In genomic region chr19:10472958-10473357, GRCm38 (mm10) we compare ENCODE assay signal across 20 mouse cellular contexts. TPM values are rescaled to one million over a fixed set of nuclear protein-coding genes. Genes with fewer than 3 reads are reported as not detected.
"Had no signal": no experiment of that assay in that cellular context is flagged by ENCODE, and none has a peak within 500 bp of the region (broad histone marks: within the 10 kb centered on the region; RNA-seq: fewer than 3 reads in every experiment).

No protein-coding gene starts in this region.

- H3K9me3 ChIP-seq: intestine, embryonic 15.5 days; kidney, embryonic 15.5 days; limb, embryonic 12.5 days; limb, embryonic 15.5 days; midbrain, embryonic 13.5 days; stomach, embryonic 15.5 days had no signal

- H3K36me3 ChIP-seq: intestine, embryonic 15.5 days; kidney, embryonic 15.5 days; limb, embryonic 12.5 days; limb, embryonic 15.5 days; midbrain, embryonic 13.5 days; stomach, embryonic 15.5 days had no signal

- DNase-seq: kidney, adult 11 months; kidney, adult 8-10 months; kidney, postnatal 10 days; kidney, postnatal 36 days; liver, postnatal 0 days; lung, embryonic 14.5 days; right cerebral cortex, postnatal 4 days; thymus, adult 18-20 months; thymus, postnatal 36 days had no signal

- H3K4me3 ChIP-seq: intestine, embryonic 15.5 days; kidney, embryonic 15.5 days; limb, embryonic 12.5 days; limb, embryonic 15.5 days; midbrain, embryonic 13.5 days; stomach, embryonic 15.5 days had no signal

- H3K4me2 ChIP-seq: intestine, embryonic 15.5 days; kidney, embryonic 15.5 days; limb, embryonic 12.5 days; limb, embryonic 15.5 days; liver, embryonic 11.5 days; lung, embryonic 14.5 days; midbrain, embryonic 13.5 days; stomach, embryonic 15.5 days had no signal

- H3K27ac ChIP-seq: intestine, embryonic 15.5 days; kidney, embryonic 15.5 days; limb, embryonic 12.5 days; limb, embryonic 15.5 days; liver, embryonic 14.5 days; macrophage; midbrain, embryonic 13.5 days; stomach, embryonic 15.5 days had no signal

- H3K9ac ChIP-seq: intestine, embryonic 15.5 days; kidney, embryonic 15.5 days; limb, embryonic 12.5 days; limb, embryonic 15.5 days; liver, embryonic 14.5 days; liver, postnatal 0 days; lung, embryonic 14.5 days; midbrain, embryonic 13.5 days; stomach, embryonic 15.5 days had no signal

- ATAC-seq: intestine, embryonic 15.5 days; liver, postnatal 0 days; lung, postnatal 0 days had no signal

- H3K4me1 ChIP-seq: limb, embryonic 12.5 days; limb, embryonic 15.5 days had no signal

- H3K27me3 ChIP-seq: limb, embryonic 15.5 days; midbrain, embryonic 13.5 days; stomach, embryonic 15.5 days had no signal

RNA-seq across cellular contexts. Expression of gene Ppp1r32, which starts 9.8 kb away (rescaled TPM):
- polyA plus RNA-seq: kidney, embryonic 15.5 days; limb, embryonic 12.5 days; lung, embryonic 14.5 days; macrophage had no signal

RNA-seq across cellular contexts. Expression of gene Lrrc10b, which starts 15.7 kb away (rescaled TPM):
- total RNA-seq: megakaryocyte, adult 5-6 weeks had no signal
- polyA plus RNA-seq: liver, embryonic 11.5 days; liver, postnatal 0 days had no signal
